Mouse (Mus musculus) layer of hippocampus, postnatal 14 days (tissue): Measurements from ENCODE around the gene Inppl1. TPM values are rescaled to one million over a fixed set of nuclear protein-coding genes. Genes with fewer than 3 reads are reported as not detected.

Experiments
- DNase-seq, 2 experiments: peaks; one replicate each; pipeline ENCODE4 v3.0.0; 2021 to 2022; ENCODE audit warnings: low spot score in 2 of 2, mixed read lengths in 1 of 2
- long read RNA-seq, 2 experiments: library from polyadenylated mRNA; stranded (forward); transcript quantifications; one replicate each; pipeline ENCODE4 v2.0.0; 2021
- total RNA-seq, 2 experiments: library from RNA; stranded (reverse); gene quantifications; 2 replicates each; pipeline ENCODE4 v1.2.3; 2021

Inppl1 gene
- 10 to 100 TPM; 32.9 to 36.0 TPM for total RNA-seq
- long read RNA-seq, experiment 1, full-length matches to known transcripts = 1 of 12 reads
- long read RNA-seq, experiment 1, partial matches to known transcripts = 6 of 12 reads
- long read RNA-seq, experiment 1, other reads (novel, unspliced or antisense) = 5 of 12 reads
- long read RNA-seq, experiment 2, full-length matches to known transcripts = 2 of 9 reads
- long read RNA-seq, experiment 2, partial matches to known transcripts = 3 of 9 reads
- long read RNA-seq, experiment 2, other reads (novel, unspliced or antisense) = 4 of 9 reads

- peak; percentile 50 to 69 for DNase-seq
These were observed at the start of gene Inppl1 for GRCm38 (mm10) chr7:101837606-101838471. Gene Inppl1, minus strand, starts transcription at chr7:101838229.

GRCm38 (mm10) chr7:101886274-101886673 lies 48.2 kb upstream of the Inppl1 start:
- no peak for DNase-seq

GRCm38 (mm10) chr7:101884160-101884559 lies 46.1 kb upstream of the Inppl1 start:
- DNase-seq = no peak

GRCm38 (mm10) chr7:101882413-101883154 lies 44.6 kb upstream of the Inppl1 start:
- DNase-seq = no peak

GRCm38 (mm10) chr7:101880855-101881254 lies 42.8 kb upstream of the Inppl1 start:
- DNase-seq = peak in 1 of 2 experiments; percentile 60

GRCm38 (mm10) chr7:101875978-101876377 lies 37.9 kb upstream of the Inppl1 start:
- no peak for DNase-seq

- no peak for DNase-seq
These were observed 33.3 kb upstream of the Inppl1 start for GRCm38 (mm10) chr7:101871296-101871695.

GRCm38 (mm10) chr7:101870629-101871028 lies 32.6 kb upstream of the Inppl1 start, which contains the start of gene Folr1:
Gene Folr1, minus strand, starts transcription at chr7:101870788.
- DNase-seq = no peak

GRCm38 (mm10) chr7:101869163-101869500 lies 31.1 kb upstream of the Inppl1 start:
- no peak for DNase-seq

- DNase-seq = no peak
These were observed 30.5 kb upstream of the Inppl1 start for GRCm38 (mm10) chr7:101868241-101869162.

- DNase-seq = no peak
These were observed 29.5 kb upstream of the Inppl1 start for GRCm38 (mm10) chr7:101867482-101867881.

- no peak for DNase-seq
These were observed 28.6 kb upstream of the Inppl1 start for GRCm38 (mm10) chr7:101866491-101867265.

- DNase-seq = no peak
These were observed 25.4 kb upstream of the Inppl1 start, which contains the start of gene Anapc15 for GRCm38 (mm10) chr7:101863415-101863814. Gene Anapc15, plus strand, starts transcription at chr7:101863715.

- no peak for DNase-seq
These were observed 24.3 kb upstream of the Inppl1 start for GRCm38 (mm10) chr7:101862291-101862690.

- DNase-seq = no peak
These were observed 22.9 kb upstream of the Inppl1 start for GRCm38 (mm10) chr7:101860978-101861377.

GRCm38 (mm10) chr7:101858362-101858761 lies 20.3 kb upstream of the Inppl1 start:
- DNase-seq = no peak

- DNase-seq = no peak
These were observed 19.1 kb upstream of the Inppl1 start, which contains the start of gene Folr2 for GRCm38 (mm10) chr7:101857094-101857493. Gene Folr2, minus strand, starts transcription at chr7:101857194.

- no peak for DNase-seq
These were observed 15.8 kb upstream of the Inppl1 start for GRCm38 (mm10) chr7:101853816-101854215.

GRCm38 (mm10) chr7:101852846-101853245 lies 14.8 kb upstream of the Inppl1 start:
- no peak for DNase-seq

- no peak for DNase-seq
These were observed 13.7 kb upstream of the Inppl1 start for GRCm38 (mm10) chr7:101851689-101852088.
